Comparison of ENCODE assay signal across 10 mouse cellular contexts in genomic region chr3:98034622-98035593, GRCm38 (mm10). TPM values are rescaled to one million over a fixed set of nuclear protein-coding genes. Genes with fewer than 3 reads are reported as not detected.
DNase-seq lines count a peak whose midpoint lies in the region; ATAC-seq and TF ChIP-seq lines count a peak whose summit lies in the region.
"Had no signal": no experiment of that assay in that cellular context is flagged by ENCODE, and none has a peak within 500 bp of the region (broad histone marks: within the 10 kb centered on the region; RNA-seq: fewer than 3 reads in every experiment).

No protein-coding gene starts in this region.

- H3K27ac ChIP-seq in hindbrain, embryonic 11.5 days (ENCODE audit: low read depth, low read length), result 0 out of 2 replicates have a peak overlapping the region, but pooled peaks have one; percentile 11
- H3K27ac ChIP-seq in hindbrain, embryonic 10.5 days, result no peak overlapping the region
- peak overlapping the region; percentile 81 for H3K27ac ChIP-seq in embryonic facial prominence, embryonic 13.5 days
- no peak overlapping the region for H3K27ac ChIP-seq in forebrain, postnatal 0 days (ENCODE audit: low read depth, low read length)
- H3K27ac ChIP-seq in midbrain, embryonic 12.5 days (replicated peaks), result 0 out of 2 replicates have a peak overlapping the region, but pooled peaks have one; percentile 7

- H3K36me3 ChIP-seq in hindbrain, embryonic 11.5 days (ENCODE audit: control insufficient read depth, insufficient read depth, low read length), result no peaks in the 10 kb centered on the region
- 0 out of 2 replicates have a peak, but pooled peaks cover 3% of the 10 kb centered on the region for H3K36me3 ChIP-seq in hindbrain, embryonic 10.5 days
- no peaks in the 10 kb centered on the region for H3K36me3 ChIP-seq in embryonic facial prominence, embryonic 13.5 days
- H3K36me3 ChIP-seq in forebrain, postnatal 0 days (ENCODE audit: insufficient read depth), result no peaks in the 10 kb centered on the region
- no peaks in the 10 kb centered on the region for H3K36me3 ChIP-seq in midbrain, embryonic 12.5 days

- no peak overlapping the region for H3K4me2 ChIP-seq in hindbrain, embryonic 11.5 days (replicated peaks; ENCODE audit: low read depth, low read length)
- H3K4me2 ChIP-seq in embryonic facial prominence, embryonic 13.5 days, result no peak overlapping the region
- H3K4me2 ChIP-seq in forebrain, postnatal 0 days (ENCODE audit: low read depth), result peak overlapping the region; percentile 18; the same call in 1 of the 2 replicates
- H3K4me2 ChIP-seq in midbrain, embryonic 12.5 days (replicated peaks), result no peak overlapping the region

- H3K4me1 ChIP-seq in hindbrain, embryonic 11.5 days (replicated peaks; ENCODE audit: control insufficient read depth, insufficient read depth, low read length), result peaks cover 7% of the 10 kb centered on the region; the same call in 1 of the 2 replicates
- peaks cover 79% of the 10 kb centered on the region for H3K4me1 ChIP-seq in hindbrain, embryonic 10.5 days (replicated peaks)
- H3K4me1 ChIP-seq in embryonic facial prominence, embryonic 13.5 days, result peaks cover 90% of the 10 kb centered on the region
- H3K4me1 ChIP-seq in forebrain, postnatal 0 days (ENCODE audit: insufficient read depth), result peaks cover 21% of the 10 kb centered on the region
- peaks cover 62% of the 10 kb centered on the region for H3K4me1 ChIP-seq in midbrain, embryonic 12.5 days

- WGBS in hindbrain, embryonic 11.5 days, result 48% methylated on average over 15 of the region's 15 CpGs
- 56% methylated on average over 15 of the region's 15 CpGs for WGBS in hindbrain, embryonic 10.5 days
- 50% methylated on average over 15 of the region's 15 CpGs for WGBS in embryonic facial prominence, embryonic 13.5 days
- 21% methylated on average over 15 of the region's 15 CpGs for WGBS in forebrain, postnatal 0 days
- 38% methylated on average over 15 of the region's 15 CpGs for WGBS in midbrain, embryonic 12.5 days

- H3K27me3 ChIP-seq in hindbrain, embryonic 11.5 days (ENCODE audit: control insufficient read depth, insufficient read depth, low read length), result no peaks in the 10 kb centered on the region
- no peaks in the 10 kb centered on the region for H3K27me3 ChIP-seq in hindbrain, embryonic 10.5 days (ENCODE audit: insufficient read depth, poor library complexity, severe bottlenecking)
- H3K27me3 ChIP-seq in embryonic facial prominence, embryonic 13.5 days, result no peaks in the 10 kb centered on the region
- H3K27me3 ChIP-seq in forebrain, postnatal 0 days (ENCODE audit: insufficient read depth, low read length), result no peaks in the 10 kb centered on the region
- H3K27me3 ChIP-seq in midbrain, embryonic 12.5 days, result 0 out of 2 replicates have a peak, but pooled peaks cover 4% of the 10 kb centered on the region

- peak; percentile 41 for ATAC-seq in hindbrain, embryonic 11.5 days (ENCODE audit: low FRiP score)
- ATAC-seq in embryonic facial prominence, embryonic 13.5 days (ENCODE audit: insufficient number of reproducible peaks, insufficient read depth, low FRiP score, low TSS enrichment, low read depth), result no peak
- peak; percentile 54 for ATAC-seq in forebrain, postnatal 0 days
- ATAC-seq in midbrain, embryonic 12.5 days (ENCODE audit: low FRiP score, low read depth), result no peak

- H3K9ac ChIP-seq in hindbrain, embryonic 11.5 days (ENCODE audit: low read depth, low read length), result no peak overlapping the region
- 0 out of 2 replicates have a peak overlapping the region, but pooled peaks have one; percentile 12 for H3K9ac ChIP-seq in embryonic facial prominence, embryonic 13.5 days
- H3K9ac ChIP-seq in forebrain, postnatal 0 days, result 0 out of 2 replicates have a peak overlapping the region, but pooled peaks have one; percentile 4
- no peak overlapping the region for H3K9ac ChIP-seq in midbrain, embryonic 12.5 days (replicated peaks)

- no peak for DNase-seq in hindbrain, embryonic 11.5 days (ENCODE audit: low spot score)
- DNase-seq in hindbrain, embryonic 10.5 days (ENCODE audit: low spot score), result no peak
- peak; percentile 38 for DNase-seq in forebrain, postnatal 0 days
- DNase-seq in thymus, postnatal 10 days (ENCODE audit: low spot score in 2 of 2), result no peak
- no peak for DNase-seq in urinary bladder, postnatal 36 days (ENCODE audit: low spot score in 2 of 2)
- DNase-seq in B cell, adult 2 months, result no peak
- DNase-seq: cerebellum, adult 18-20 months; kidney, adult 2 months had no signal

- H3K4me3 ChIP-seq in hindbrain, embryonic 11.5 days (ENCODE audit: low read depth, low read length), result no peak overlapping the region
- no peak overlapping the region for H3K4me3 ChIP-seq in hindbrain, embryonic 10.5 days
- no peak overlapping the region for H3K4me3 ChIP-seq in embryonic facial prominence, embryonic 13.5 days
- no peak overlapping the region for H3K4me3 ChIP-seq in forebrain, postnatal 0 days (ENCODE audit: low read depth, low read length)
- H3K4me3 ChIP-seq in midbrain, embryonic 12.5 days, result no peak overlapping the region

- no peaks in the 10 kb centered on the region for H3K9me3 ChIP-seq in hindbrain, embryonic 11.5 days (ENCODE audit: control insufficient read depth, low read length)
- no peaks in the 10 kb centered on the region for H3K9me3 ChIP-seq in hindbrain, embryonic 10.5 days
- H3K9me3 ChIP-seq in embryonic facial prominence, embryonic 13.5 days, result no peaks in the 10 kb centered on the region
- H3K9me3 ChIP-seq in forebrain, postnatal 0 days (ENCODE audit: low read length), result no peaks in the 10 kb centered on the region
- no peaks in the 10 kb centered on the region for H3K9me3 ChIP-seq in midbrain, embryonic 12.5 days

- no peak for TF ChIP-seq CTCF in forebrain, postnatal 0 days (IDR thresholded peaks at IDR 0.05; ENCODE audit: low read depth)

RNA-seq across cellular contexts. Expression of gene Notch2, which starts 21.6 kb away (rescaled TPM):
- 16.7 and 20.8 TPM in 2 replicates for polyA plus RNA-seq in hindbrain, embryonic 11.5 days (2014; fragmentation: Nextera tagmentation; extraction: Ambion mirVana)
- polyA plus RNA-seq in hindbrain, embryonic 10.5 days (2016; fragmentation: Nextera tagmentation; extraction: Ambion mirVana), result 15.6 and 18.0 TPM in 2 replicates
- 35.4 and 37.8 TPM in 2 replicates for polyA plus RNA-seq in embryonic facial prominence, embryonic 13.5 days (2015; fragmentation: Nextera tagmentation; extraction: Ambion mirVana)
- total RNA-seq in forebrain, postnatal 0 days (2014; rRNA removed), result 16.6 and 28.4 TPM in 2 replicates
- 5.9 and 8.1 TPM in 2 replicates for polyA plus RNA-seq in forebrain, postnatal 0 days (2015; fragmentation: Nextera tagmentation; extraction: Ambion mirVana)
- polyA plus RNA-seq in midbrain, embryonic 12.5 days (2016; fragmentation: Nextera tagmentation; extraction: Ambion mirVana), result 20.3 and 20.7 TPM in 2 replicates

Comparison
In these comparisons a context has a peak if more than half of its experiments do, and no peak if none do; other contexts are left out.
1. H3K27ac ChIP-seq: peak in hindbrain, embryonic 11.5 days (single experiment), embryonic facial prominence, embryonic 13.5 days (single experiment) and midbrain, embryonic 12.5 days (single experiment); none in hindbrain, embryonic 10.5 days (single experiment) and forebrain, postnatal 0 days (single experiment).
2. ATAC-seq: peak in hindbrain, embryonic 11.5 days (single experiment) and forebrain, postnatal 0 days (single experiment); none in embryonic facial prominence, embryonic 13.5 days (single experiment) and midbrain, embryonic 12.5 days (single experiment).
3. H3K9ac ChIP-seq: peak in embryonic facial prominence, embryonic 13.5 days (single experiment) and forebrain, postnatal 0 days (single experiment); none in hindbrain, embryonic 11.5 days (single experiment) and midbrain, embryonic 12.5 days (single experiment).